Mouse (Mus musculus) neural tube, embryonic 11.5 days (tissue): ENCODE results near the gene Cdh13. TPM values are rescaled to one million over a fixed set of nuclear protein-coding genes. Genes with fewer than 3 reads are reported as not detected.

Experiments used
- ATAC-seq: fragments of 200-750 bp; cut with Nextera tagmentation; 2 replicates; pipeline ENCODE4 v1.8.0; 2017; ENCODE audit warnings: moderate number of reproducible peaks, mild to moderate bottlenecking, moderate TSS enrichment, moderate library complexity; ENCODE audit not compliant: insufficient read depth, low FRiP score, low TSS enrichment
- DNase-seq: peaks from one replicate; pipeline ENCODE4 v3.0.0-alpha.2; 2015; ENCODE audit warnings: low spot score
- H3K27ac ChIP-seq: fragments of 300-500 bp; sonication (generic); 2 replicates; pipeline ENCODE4 v1.5.1; 2014; ENCODE audit warnings: low read depth, mild to moderate bottlenecking, low read length
- H3K27me3 ChIP-seq: fragments of 300-500 bp; sonication (generic); 2 replicates; pipeline ENCODE4 v1.6.1; 2014; ENCODE audit warnings: mild to moderate bottlenecking, low read length, mixed read lengths; ENCODE audit not compliant: control insufficient read depth, insufficient read depth
- H3K36me3 ChIP-seq: fragments of 300-500 bp; sonication (generic); 2 replicates; pipeline ENCODE4 v1.6.1; 2014; ENCODE audit warnings: mild to moderate bottlenecking, low read length, moderate library complexity, mixed read lengths; ENCODE audit not compliant: control insufficient read depth, insufficient read depth
- H3K4me1 ChIP-seq: fragments of 300-500 bp; sonication (generic); 2 replicates; pipeline ENCODE4 v1.6.1; 2014; ENCODE audit warnings: low read length, mixed read lengths; ENCODE audit not compliant: control insufficient read depth, insufficient read depth
- H3K4me2 ChIP-seq: fragments of 300-500 bp; sonication (generic); 2 replicates; pipeline ENCODE4 v1.6.1; 2014; ENCODE audit warnings: low read depth, mild to moderate bottlenecking, moderate library complexity
- H3K4me3 ChIP-seq: fragments of 300-500 bp; sonication (generic); 2 replicates; pipeline ENCODE4 v1.5.1; 2014; ENCODE audit warnings: low read depth, low read length
- H3K9ac ChIP-seq: fragments of 300-500 bp; sonication (generic); 2 replicates; pipeline ENCODE4 v1.6.1; 2014; ENCODE audit warnings: mild to moderate bottlenecking, low read length
- H3K9me3 ChIP-seq: fragments of 300-500 bp; sonication (generic); 2 replicates; pipeline ENCODE4 v1.6.1; 2016; ENCODE audit warnings: low read length; ENCODE audit not compliant: control insufficient read depth
- WGBS: fragments of 180-500 bp; shearing (Covaris S2); extraction: QIAGEN DNeasy Blood & Tissue Kit; methylation state at CpG from one replicate; pipeline ENCODE4 v1.1.7; 2014; 5-methylcytosine and 5-hydroxymethylcytosine counted together
- polyA plus RNA-seq: library from polyadenylated mRNA; unstranded; fragments of >200 nt; fragmentation: Nextera tagmentation; extraction: Ambion mirVana; gene quantifications from 2 replicates; pipeline ENCODE4 v1.2.1, GENCODE M21; 2014

The Cdh13 gene
- polyA plus RNA-seq, 1 experiment from 2014 or later, result 20.5 TPM

DNA sequence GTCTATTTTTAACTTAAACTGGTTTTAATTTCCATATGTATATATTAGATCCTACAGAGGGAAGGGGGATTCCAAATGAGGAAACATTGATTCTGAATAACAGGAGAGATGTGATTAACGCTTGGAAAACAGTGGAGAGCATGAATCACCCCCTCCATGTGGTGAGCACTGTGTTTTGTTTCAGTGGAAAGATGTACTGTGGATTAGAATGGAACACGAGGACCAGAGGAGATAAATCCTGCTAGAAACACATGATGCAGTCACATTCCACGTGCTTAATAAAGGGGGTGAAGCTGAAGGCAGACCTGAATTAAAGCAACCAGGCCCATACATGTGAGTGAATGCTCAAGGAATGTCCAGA lies 235.2 kb downstream of the Cdh13 start:
- no peaks in the 10 kb centered on the region for H3K4me1 ChIP-seq
- ATAC-seq (no peak), DNase-seq (no peak)
- H3K36me3 ChIP-seq, result no peaks in the 10 kb centered on the region
- no peak overlapping the region for H3K4me2 ChIP-seq
- H3K4me3 ChIP-seq, result no peak overlapping the region
- no peak overlapping the region for H3K27ac ChIP-seq
- H3K9ac ChIP-seq, result no peak overlapping the region
- 49% methylated on average over 3 of the region's 3 CpGs for WGBS
- H3K9me3 ChIP-seq, result no peaks in the 10 kb centered on the region
- no peaks in the 10 kb centered on the region for H3K27me3 ChIP-seq

DNA sequence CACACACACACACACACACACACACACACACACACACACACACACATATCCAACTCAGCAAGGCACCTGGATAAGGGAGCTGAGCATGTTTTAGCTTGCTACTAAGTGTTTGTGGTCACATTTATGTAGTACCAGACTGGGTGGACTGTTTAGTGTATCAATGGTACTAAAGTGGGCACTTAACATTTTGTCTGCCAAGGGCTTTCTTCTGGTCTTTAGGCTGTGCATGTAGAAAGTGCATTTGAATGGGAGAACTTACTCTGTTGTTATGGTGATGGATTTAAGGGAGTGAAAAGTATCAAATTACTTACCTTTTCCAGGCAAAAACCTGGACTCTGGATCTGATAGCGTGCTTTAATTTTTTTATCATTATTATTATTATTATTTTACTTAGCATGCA lies 240.4 kb downstream of the Cdh13 start:
- no peaks in the 10 kb centered on the region for H3K4me1 ChIP-seq
- no peaks in the 10 kb centered on the region for H3K9me3 ChIP-seq
- no peak for ATAC-seq
- no peak for DNase-seq
- H3K36me3 ChIP-seq, result no peaks in the 10 kb centered on the region
- WGBS, result 90% methylated on average over 1 of the region's 1 CpGs
- no peak overlapping the region for H3K4me2 ChIP-seq
- H3K9ac ChIP-seq, result no peak overlapping the region
- no peaks in the 10 kb centered on the region for H3K27me3 ChIP-seq
- H3K27ac ChIP-seq, result no peak overlapping the region
- no peak overlapping the region for H3K4me3 ChIP-seq

GRCm38 (mm10) chr8:118538816-118539558 lies 255.5 kb downstream of the Cdh13 start:
- H3K9me3 ChIP-seq, result no peaks in the 10 kb centered on the region
- 69% methylated on average over 8 of the region's 8 CpGs for WGBS
- ATAC-seq (peak; percentile 50), DNase-seq (no peak)
- H3K27me3 ChIP-seq, result no peaks in the 10 kb centered on the region
- H3K4me2 ChIP-seq, result no peak overlapping the region
- no peaks in the 10 kb centered on the region for H3K4me1 ChIP-seq
- H3K4me3 ChIP-seq, result no peak overlapping the region
- H3K36me3 ChIP-seq, result no peaks in the 10 kb centered on the region
- H3K27ac ChIP-seq, result no peak overlapping the region
- H3K9ac ChIP-seq, result no peak overlapping the region

DNA sequence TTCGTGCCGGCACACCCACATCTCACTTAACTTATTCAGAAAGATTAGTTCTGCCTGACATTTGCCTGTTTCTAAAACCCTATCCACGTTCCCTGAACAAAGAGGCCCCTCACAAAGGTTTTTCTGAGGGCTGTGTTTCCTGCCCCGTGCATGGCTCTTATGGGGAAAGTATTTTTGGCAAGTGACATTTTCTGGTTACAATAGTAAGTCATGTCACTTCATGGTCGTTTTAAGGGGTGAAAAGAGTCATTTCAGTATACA lies 256.0 kb downstream of the Cdh13 start:
- Histone ChIP-seq H3K9me3 (no peaks in the 10 kb centered on the region), H3K27ac (no peak overlapping the region), H3K4me1 (no peaks in the 10 kb centered on the region), H3K4me3 (no peak overlapping the region), H3K4me2 (no peak overlapping the region), H3K9ac (no peak overlapping the region), H3K36me3 (no peaks in the 10 kb centered on the region), H3K27me3 (no peaks in the 10 kb centered on the region)
- 29% methylated on average over 5 of the region's 5 CpGs for WGBS
- DNase-seq, result peak; percentile 17
- peak; percentile 50; the same call in 1 of the 2 replicates for ATAC-seq

- Histone ChIP-seq H3K4me2 (no peak overlapping the region), H3K9ac (no peak overlapping the region), H3K27ac (no peak overlapping the region), H3K4me1 (no peaks in the 10 kb centered on the region), H3K4me3 (no peak overlapping the region), H3K27me3 (no peaks in the 10 kb centered on the region), H3K36me3 (no peaks in the 10 kb centered on the region), H3K9me3 (no peaks in the 10 kb centered on the region)
- WGBS, result 73% methylated on average over 4 of the region's 4 CpGs
- ATAC-seq (no peak), DNase-seq (no peak)
Measured at GRCm38 (mm10) chr8:118539941-118540340, 256.4 kb downstream of the Cdh13 start.

- DNase-seq (no peak), ATAC-seq (no peak)
- no peak overlapping the region for H3K27ac ChIP-seq
- WGBS, result 85% methylated on average over 14 of the region's 14 CpGs
- H3K36me3 ChIP-seq, result no peaks in the 10 kb centered on the region
- H3K4me1 ChIP-seq, result no peaks in the 10 kb centered on the region
- H3K4me3 ChIP-seq, result no peak overlapping the region
- no peaks in the 10 kb centered on the region for H3K9me3 ChIP-seq
- H3K27me3 ChIP-seq, result no peaks in the 10 kb centered on the region
- H3K4me2 ChIP-seq, result no peak overlapping the region
- H3K9ac ChIP-seq, result no peak overlapping the region
Measured at GRCm38 (mm10) chr8:118552397-118552796, 268.9 kb downstream of the Cdh13 start.

GRCm38 (mm10) chr8:118552842-118553241 lies 269.3 kb downstream of the Cdh13 start:
- no peaks in the 10 kb centered on the region for H3K27me3 ChIP-seq
- WGBS, result 89% methylated on average over 4 of the region's 4 CpGs
- no peaks in the 10 kb centered on the region for H3K9me3 ChIP-seq
- no peak overlapping the region for H3K4me2 ChIP-seq
- H3K27ac ChIP-seq, result no peak overlapping the region
- no peak overlapping the region for H3K4me3 ChIP-seq
- DNase-seq, result no peak
- no peaks in the 10 kb centered on the region for H3K4me1 ChIP-seq
- no peak for ATAC-seq
- no peak overlapping the region for H3K9ac ChIP-seq
- H3K36me3 ChIP-seq, result no peaks in the 10 kb centered on the region

GRCm38 (mm10) chr8:118564024-118564423 lies 280.5 kb downstream of the Cdh13 start:
- ATAC-seq, result no peak
- Histone ChIP-seq H3K4me1 (no peaks in the 10 kb centered on the region), H3K36me3 (no peaks in the 10 kb centered on the region), H3K27me3 (no peaks in the 10 kb centered on the region), H3K9ac (no peak overlapping the region), H3K27ac (no peak overlapping the region), H3K4me2 (no peak overlapping the region), H3K4me3 (no peak overlapping the region), H3K9me3 (no peaks in the 10 kb centered on the region)
- WGBS, result 76% methylated on average over 6 of the region's 6 CpGs
- DNase-seq, result no peak

GRCm38 (mm10) chr8:118565186-118565585 lies 281.7 kb downstream of the Cdh13 start:
- H3K4me2 ChIP-seq, result no peak overlapping the region
- DNase-seq, result no peak
- ATAC-seq, result no peak
- 93% methylated on average over 5 of the region's 5 CpGs for WGBS
- no peaks in the 10 kb centered on the region for H3K4me1 ChIP-seq
- H3K27ac ChIP-seq, result no peak overlapping the region
- H3K27me3 ChIP-seq, result no peaks in the 10 kb centered on the region
- H3K36me3 ChIP-seq, result no peaks in the 10 kb centered on the region
- H3K4me3 ChIP-seq, result no peak overlapping the region
- no peaks in the 10 kb centered on the region for H3K9me3 ChIP-seq
- H3K9ac ChIP-seq, result no peak overlapping the region
